Mouse (Mus musculus): ENCODE measurements around the gene Mr1. TPM values are rescaled to one million over a fixed set of nuclear protein-coding genes. Genes with fewer than 3 reads are reported as not detected.

The Mr1 gene
- polyA plus RNA-seq, 1 experiment, result 1.2 TPM

GRCm38 (mm10) chr1:155153906-155154305 is 7.3 kb upstream of the Mr1 start:
- Histone ChIP-seq H3K36me3 (ENCODE audit: control insufficient read depth, insufficient read depth, low read length) (no peaks in the 10 kb centered on the region), H3K27ac (ENCODE audit: control insufficient read depth, insufficient read depth, low read depth, low read length) (no peak overlapping the region), H3K4me3 (ENCODE audit: control insufficient read depth, low read depth, low read length) (no peak overlapping the region), H3K27me3 (ENCODE audit: control insufficient read depth, insufficient read depth, low read length) (no peaks in the 10 kb centered on the region), H3K4me1 (ENCODE audit: control insufficient read depth, insufficient read depth, low read length) (no peaks in the 10 kb centered on the region)
- no peak for TF ChIP-seq CTCF (IDR thresholded peaks at IDR 0.05; ENCODE audit: control insufficient read depth, insufficient read depth, insufficient replicate concordance, low read depth, low read length)
- no peak for TF ChIP-seq POLR2A (IDR thresholded peaks at IDR 0.05; ENCODE audit: control insufficient read depth, low read depth, low read length)

- H3K36me3 ChIP-seq (ENCODE audit: control insufficient read depth, insufficient read depth, low read length), result no peaks in the 10 kb centered on the region
- TF ChIP-seq POLR2A (IDR thresholded peaks at IDR 0.05; ENCODE audit: control insufficient read depth, low read depth, low read length) (no peak), CTCF (IDR thresholded peaks at IDR 0.05; ENCODE audit: control insufficient read depth, insufficient read depth, insufficient replicate concordance, low read depth, low read length) (no peak)
- H3K4me1 ChIP-seq (ENCODE audit: control insufficient read depth, insufficient read depth, low read length), result no peaks in the 10 kb centered on the region
- no peak overlapping the region for H3K27ac ChIP-seq (ENCODE audit: control insufficient read depth, insufficient read depth, low read depth, low read length)
- no peak overlapping the region for H3K4me3 ChIP-seq (ENCODE audit: control insufficient read depth, low read depth, low read length)
- H3K27me3 ChIP-seq (ENCODE audit: control insufficient read depth, insufficient read depth, low read length), result no peaks in the 10 kb centered on the region
Measured at GRCm38 (mm10) chr1:155150821-155151220, 4.2 kb upstream of the Mr1 start.

GRCm38 (mm10) chr1:155149403-155149802 is 2.8 kb upstream of the Mr1 start:
- H3K4me1 ChIP-seq (ENCODE audit: control insufficient read depth, insufficient read depth, low read length), result no peaks in the 10 kb centered on the region
- no peak overlapping the region for H3K27ac ChIP-seq (ENCODE audit: control insufficient read depth, insufficient read depth, low read depth, low read length)
- no peak for TF ChIP-seq POLR2A (IDR thresholded peaks at IDR 0.05; ENCODE audit: control insufficient read depth, low read depth, low read length)
- no peak for TF ChIP-seq CTCF (IDR thresholded peaks at IDR 0.05; ENCODE audit: control insufficient read depth, insufficient read depth, insufficient replicate concordance, low read depth, low read length)
- no peaks in the 10 kb centered on the region for H3K36me3 ChIP-seq (ENCODE audit: control insufficient read depth, insufficient read depth, low read length)
- H3K27me3 ChIP-seq (ENCODE audit: control insufficient read depth, insufficient read depth, low read length), result no peaks in the 10 kb centered on the region
- no peak overlapping the region for H3K4me3 ChIP-seq (ENCODE audit: control insufficient read depth, low read depth, low read length)

- H3K27me3 ChIP-seq (ENCODE audit: control insufficient read depth, insufficient read depth, low read length), result no peaks in the 10 kb centered on the region
- TF ChIP-seq POLR2A (IDR thresholded peaks at IDR 0.05; ENCODE audit: control insufficient read depth, low read depth, low read length), result no peak
- no peak for TF ChIP-seq CTCF (IDR thresholded peaks at IDR 0.05; ENCODE audit: control insufficient read depth, insufficient read depth, insufficient replicate concordance, low read depth, low read length)
- H3K36me3 ChIP-seq (ENCODE audit: control insufficient read depth, insufficient read depth, low read length), result no peaks in the 10 kb centered on the region
- no peak overlapping the region for H3K27ac ChIP-seq (ENCODE audit: control insufficient read depth, insufficient read depth, low read depth, low read length)
- no peak overlapping the region for H3K4me3 ChIP-seq (ENCODE audit: control insufficient read depth, low read depth, low read length)
- no peaks in the 10 kb centered on the region for H3K4me1 ChIP-seq (ENCODE audit: control insufficient read depth, insufficient read depth, low read length)
Measured at GRCm38 (mm10) chr1:155147228-155147627, 614 bp upstream of the Mr1 start.

- Histone ChIP-seq H3K27ac (ENCODE audit: control insufficient read depth, insufficient read depth, low read depth, low read length) (peak overlapping the region; percentile 52), H3K4me1 (ENCODE audit: control insufficient read depth, insufficient read depth, low read length) (no peaks in the 10 kb centered on the region), H3K4me3 (ENCODE audit: control insufficient read depth, low read depth, low read length) (no peak overlapping the region), H3K36me3 (ENCODE audit: control insufficient read depth, insufficient read depth, low read length) (no peaks in the 10 kb centered on the region), H3K27me3 (ENCODE audit: control insufficient read depth, insufficient read depth, low read length) (no peaks in the 10 kb centered on the region)
- TF ChIP-seq CTCF (IDR thresholded peaks at IDR 0.05; ENCODE audit: control insufficient read depth, insufficient read depth, insufficient replicate concordance, low read depth, low read length) (no peak), POLR2A (IDR thresholded peaks at IDR 0.05; ENCODE audit: control insufficient read depth, low read depth, low read length) (no peak)
Measured at GRCm38 (mm10) chr1:155145620-155146019, 994 bp downstream of the Mr1 start.

- H3K36me3 ChIP-seq (ENCODE audit: control insufficient read depth, insufficient read depth, low read length), result no peaks in the 10 kb centered on the region
- H3K27ac ChIP-seq (ENCODE audit: control insufficient read depth, insufficient read depth, low read depth, low read length), result no peak overlapping the region
- H3K27me3 ChIP-seq (ENCODE audit: control insufficient read depth, insufficient read depth, low read length), result no peaks in the 10 kb centered on the region
- no peaks in the 10 kb centered on the region for H3K4me1 ChIP-seq (ENCODE audit: control insufficient read depth, insufficient read depth, low read length)
- TF ChIP-seq POLR2A (IDR thresholded peaks at IDR 0.05; ENCODE audit: control insufficient read depth, low read depth, low read length) (no peak), CTCF (IDR thresholded peaks at IDR 0.05; ENCODE audit: control insufficient read depth, insufficient read depth, insufficient replicate concordance, low read depth, low read length) (no peak)
- no peak overlapping the region for H3K4me3 ChIP-seq (ENCODE audit: control insufficient read depth, low read depth, low read length)
Measured at GRCm38 (mm10) chr1:155140076-155140475, 6.5 kb downstream of the Mr1 start.

GRCm38 (mm10) chr1:155138795-155139194 is 7.8 kb downstream of the Mr1 start:
- TF ChIP-seq CTCF (IDR thresholded peaks at IDR 0.05; ENCODE audit: control insufficient read depth, insufficient read depth, insufficient replicate concordance, low read depth, low read length), result no peak
- TF ChIP-seq POLR2A (IDR thresholded peaks at IDR 0.05; ENCODE audit: control insufficient read depth, low read depth, low read length), result no peak
- no peak overlapping the region for H3K4me3 ChIP-seq (ENCODE audit: control insufficient read depth, low read depth, low read length)
- no peaks in the 10 kb centered on the region for H3K27me3 ChIP-seq (ENCODE audit: control insufficient read depth, insufficient read depth, low read length)
- no peaks in the 10 kb centered on the region for H3K36me3 ChIP-seq (ENCODE audit: control insufficient read depth, insufficient read depth, low read length)
- no peak overlapping the region for H3K27ac ChIP-seq (ENCODE audit: control insufficient read depth, insufficient read depth, low read depth, low read length)
- no peaks in the 10 kb centered on the region for H3K4me1 ChIP-seq (ENCODE audit: control insufficient read depth, insufficient read depth, low read length)

GRCm38 (mm10) chr1:155134866-155135265 is 11.7 kb downstream of the Mr1 start:
- H3K4me1 ChIP-seq (ENCODE audit: control insufficient read depth, insufficient read depth, low read length), result no peaks in the 10 kb centered on the region
- no peaks in the 10 kb centered on the region for H3K36me3 ChIP-seq (ENCODE audit: control insufficient read depth, insufficient read depth, low read length)
- no peak overlapping the region for H3K27ac ChIP-seq (ENCODE audit: control insufficient read depth, insufficient read depth, low read depth, low read length)
- TF ChIP-seq POLR2A (IDR thresholded peaks at IDR 0.05; ENCODE audit: control insufficient read depth, low read depth, low read length) (no peak), CTCF (IDR thresholded peaks at IDR 0.05; ENCODE audit: control insufficient read depth, insufficient read depth, insufficient replicate concordance, low read depth, low read length) (no peak)
- H3K27me3 ChIP-seq (ENCODE audit: control insufficient read depth, insufficient read depth, low read length), result no peaks in the 10 kb centered on the region
- no peak overlapping the region for H3K4me3 ChIP-seq (ENCODE audit: control insufficient read depth, low read depth, low read length)
